Mouse (Mus musculus): ENCODE data around the gene Tcf20.

- TF ChIP-seq CTCF (IDR thresholded peaks at IDR 0.05; ENCODE audit: low read depth, low read length) (no peak), GATA1 (IDR thresholded peaks at IDR 0.05; ENCODE audit: borderline replicate concordance, low read length) (no peak), TAL1 (conservative IDR thresholded peaks at IDR 0.05; ENCODE audit: low read depth, low read length) (no peak), POLR2AphosphoS5 (IDR thresholded peaks at IDR 0.05; ENCODE audit: insufficient replicate concordance, low read depth, low read length) (no peak), GATA2 (IDR thresholded peaks at IDR 0.05; ENCODE audit: borderline replicate concordance, low read depth, low read length) (no peak)
These were observed 22.8 kb upstream of the Tcf20 start for GRCm38 (mm10) chr15:83010423-83010822.
